Mouse (Mus musculus) adrenal gland, postnatal 0 days (tissue): ENCODE measurements around the gene Slc39a1. TPM values are rescaled to one million over a fixed set of nuclear protein-coding genes. Genes with fewer than 3 reads are reported as not detected.

Experiments
- microRNA-seq: library from miRNA; unstranded; fragments of <30 nt; microRNA quantifications from one replicate; pipeline ENCODE4, GENCODE M21; 2016; ENCODE audit warnings: borderline replicate concordance; ENCODE audit not compliant: insufficient number of aligned reads
- polyA plus RNA-seq: library from polyadenylated mRNA; unstranded; fragments of >200 nt; fragmentation: Nextera tagmentation; extraction: Ambion mirVana; gene quantifications from 2 replicates; pipeline ENCODE4 v1.2.1, GENCODE M21; 2015

The Slc39a1 gene
- polyA plus RNA-seq, result 107 and 126 TPM in 2 replicates

GRCm38 (mm10) chr3:90247960-90248745 is at the start of gene Slc39a1:
Slc39a1 (plus strand) TSS chr3:90248172.

GRCm38 (mm10) chr3:90213377-90213866 is 34.5 kb upstream of the Slc39a1 start, which contains the start of the genes Rps27 and Rab13:
Rps27 (minus strand) TSS chr3:90213651.
Rab13 (plus strand) TSS chr3:90213695.

GRCm38 (mm10) chr3:90231507-90232333 is 16.3 kb upstream of the Slc39a1 start, which contains the start of gene Jtb:
Jtb (plus strand) TSS chr3:90231597.

GRCm38 (mm10) chr3:90242984-90243775 is 4.8 kb upstream of the Slc39a1 start, which contains the start of gene Creb3l4:
Creb3l4 (minus strand) TSS chr3:90243512.

GRCm38 (mm10) chr3:90253653-90254418 is 5.9 kb downstream of the Slc39a1 start, which contains the start of gene Crtc2:
Crtc2 (plus strand) TSS chr3:90254163.

GRCm38 (mm10) chr3:90265034-90265931 is 17.3 kb downstream of the Slc39a1 start, which contains the start of gene Dennd4b:
Dennd4b (plus strand) TSS chr3:90265185.

GRCm38 (mm10) chr3:90292345-90293275 is 44.6 kb downstream of the Slc39a1 start, which contains the start of gene Gatad2b:
Gatad2b (plus strand) TSS chr3:90293178.

Small RNA genes lying within 50 kb of the gene (microRNA-seq; reads per million reads assigned to microRNA genes)
- gene Mir7012, result not detected

Other genes with a start within 250 kb of the Slc39a1 start
- 151 TPM in 2 replicates for gene Hax1, start 249.4 kb upstream of the Slc39a1 start, polyA plus RNA-seq
- gene 4933434E20Rik, start 196.5 kb upstream of the Slc39a1 start, polyA plus RNA-seq, result 208 and 215 TPM in 2 replicates
- 96.5 and 132 TPM in 2 replicates for gene Ubap2l, start 195.5 kb upstream of the Slc39a1 start, polyA plus RNA-seq
- gene Tpm3, start 175.5 kb upstream of the Slc39a1 start, polyA plus RNA-seq, result 203 and 310 TPM in 2 replicates
- 0.08 TPM in 2 replicates for gene Nup210l, start 144.0 kb upstream of the Slc39a1 start, polyA plus RNA-seq
- gene Rps27, start 34.5 kb upstream of the Slc39a1 start, polyA plus RNA-seq, result 2,050 and 4,492 TPM in 2 replicates
- gene Rab13, start 34.5 kb upstream of the Slc39a1 start, polyA plus RNA-seq, result 38.9 and 63.6 TPM in 2 replicates
- gene Jtb, start 16.6 kb upstream of the Slc39a1 start, polyA plus RNA-seq, result 178 and 208 TPM in 2 replicates
- gene Creb3l4, start 4.7 kb upstream of the Slc39a1 start, polyA plus RNA-seq, result 2.3 and 2.5 TPM in 2 replicates
- gene Crtc2, start 6.0 kb downstream of the Slc39a1 start, polyA plus RNA-seq, result 16.6 and 20.6 TPM in 2 replicates
- gene Dennd4b, start 17.0 kb downstream of the Slc39a1 start, polyA plus RNA-seq, result 2.0 and 2.4 TPM in 2 replicates
- gene Gatad2b, start 45.0 kb downstream of the Slc39a1 start, polyA plus RNA-seq, result 6.1 and 9.7 TPM in 2 replicates
- gene Slc27a3, start 141.8 kb downstream of the Slc39a1 start, polyA plus RNA-seq, result 43.2 and 97.6 TPM in 2 replicates
- gene Ints3, start 185.4 kb downstream of the Slc39a1 start, polyA plus RNA-seq, result 15.3 and 25.4 TPM in 2 replicates
- 20.6 and 53.8 TPM in 2 replicates for gene Npr1, start 217.7 kb downstream of the Slc39a1 start, polyA plus RNA-seq
- gene Ilf2, start 228.0 kb downstream of the Slc39a1 start, polyA plus RNA-seq, result 77.1 and 81.3 TPM in 2 replicates
- 90.4 and 135 TPM in 2 replicates for gene Snapin, start 242.9 kb downstream of the Slc39a1 start, polyA plus RNA-seq